Mouse (Mus musculus): Measurements from ENCODE around the gene Gm5150.
"Not testable (repeated sequence)": the region's sequence is repeated elsewhere in the genome, so short reads cannot be mapped to it uniquely, and the experiment has no call there.

Gm5150 gene

DNA sequence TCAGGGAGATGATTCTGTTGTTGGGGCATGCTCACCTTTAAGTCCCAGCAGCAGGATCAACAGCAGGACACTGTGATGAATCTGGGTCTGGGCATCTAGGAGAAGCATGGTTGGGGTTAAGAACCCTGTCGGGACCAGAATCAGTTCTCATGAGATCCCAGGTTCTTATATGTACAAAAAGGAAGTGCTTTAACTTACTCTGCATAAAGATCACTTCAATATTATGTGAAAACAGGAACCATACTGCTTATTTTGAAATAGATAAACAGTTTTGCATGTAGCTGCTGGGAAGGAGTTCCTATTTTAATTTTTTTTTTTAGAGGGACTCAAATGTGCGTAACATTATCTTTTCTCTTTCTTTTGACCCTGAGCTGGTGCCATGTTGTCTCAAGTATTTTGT is at the start of gene Gm5150:
Gene Gm5150 (minus strand): TSS at position 223 of the 400 bp plus-strand sequence.
- DNase-seq, result no peak

DNA sequence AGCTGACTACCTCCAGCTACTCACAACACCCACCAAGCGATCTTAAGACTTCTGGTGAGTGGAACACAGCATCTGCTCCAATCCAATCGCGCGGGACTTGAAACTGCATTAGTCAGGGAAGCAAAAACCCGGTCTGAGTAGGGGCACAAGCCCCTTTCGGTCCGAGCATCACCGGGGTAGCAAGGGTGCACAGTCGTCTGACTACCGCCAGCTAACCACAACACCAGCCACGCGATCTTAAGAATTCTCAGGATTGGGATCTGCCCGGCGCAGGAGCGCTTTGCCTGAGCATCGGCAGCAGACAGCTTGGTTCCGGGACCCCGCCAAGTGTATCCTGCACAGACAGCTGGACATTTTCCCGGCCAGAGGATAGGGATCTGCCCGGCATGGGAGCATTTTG is 45.5 kb upstream of the Gm5150 start:
- not testable (repeated sequence) for DNase-seq

DNA sequence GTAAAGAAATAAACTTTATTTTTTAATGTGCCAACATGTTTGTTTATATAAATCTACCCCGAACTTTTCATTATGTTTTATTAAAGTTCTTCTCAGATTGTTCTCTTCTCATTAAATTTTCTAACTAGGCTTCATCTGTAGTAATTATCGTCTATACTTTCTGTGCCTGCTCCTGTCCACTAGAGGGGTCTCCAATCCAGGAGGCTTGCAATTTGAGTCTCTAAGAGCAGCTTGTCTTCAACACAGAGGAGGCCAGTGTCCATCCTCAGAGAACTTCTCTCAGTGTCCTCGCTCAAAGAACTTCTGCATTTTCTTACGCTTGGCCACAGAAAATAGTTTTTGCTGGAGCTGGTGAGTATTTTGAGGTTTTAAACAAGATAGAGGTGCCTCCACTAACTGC is 41.1 kb upstream of the Gm5150 start:
- no peak for DNase-seq

GRCm38 (mm10) chr3:16043315-16043714 is 37.1 kb upstream of the Gm5150 start:
- DNase-seq, result no peak

- peak in 1 of 2 experiments; percentile 25 for DNase-seq
Measured at GRCm38 (mm10) chr3:16024988-16025387, 18.8 kb upstream of the Gm5150 start.

GRCm38 (mm10) chr3:16022214-16022613 is 16.0 kb upstream of the Gm5150 start:
- no peak for DNase-seq

GRCm38 (mm10) chr3:16014456-16014855 is 8.2 kb upstream of the Gm5150 start:
- not testable (repeated sequence) for DNase-seq

- peak in 1 of 2 experiments; percentile 7 for DNase-seq
Measured at GRCm38 (mm10) chr3:16007827-16008226, 1.6 kb upstream of the Gm5150 start.

- no peak for DNase-seq
Measured at GRCm38 (mm10) chr3:16003890-16004633, 2.2 kb downstream of the Gm5150 start.

DNA sequence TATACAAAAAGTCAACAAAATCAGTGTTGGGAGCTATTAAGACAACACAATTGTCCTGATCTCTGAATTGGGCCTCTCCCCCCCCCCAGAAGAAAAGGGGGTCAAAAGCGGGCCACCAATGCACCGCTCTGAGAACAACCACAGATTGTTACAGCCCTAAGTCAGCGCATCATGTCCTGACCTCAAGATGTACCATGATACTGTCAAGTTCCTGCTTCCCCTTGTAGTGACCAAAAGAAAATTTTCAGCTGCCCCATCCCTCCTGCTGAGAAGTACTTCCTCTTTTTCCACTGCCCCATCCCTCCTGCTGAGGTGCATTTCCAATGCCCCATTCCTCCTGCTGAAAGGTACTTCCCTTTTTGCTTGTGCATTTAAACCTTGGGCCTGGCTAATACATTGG is 6.8 kb downstream of the Gm5150 start:
- DNase-seq, result not testable (repeated sequence)

GRCm38 (mm10) chr3:15982216-15982615 is 24.0 kb downstream of the Gm5150 start:
- no peak for DNase-seq

- DNase-seq, result no peak
Measured at GRCm38 (mm10) chr3:15956921-15957320, 49.3 kb downstream of the Gm5150 start.

All from lung, postnatal 4 days (tissue).